Mouse (Mus musculus) E14TG2a.4 (cell line): ENCODE results near the gene Olfr1222.
"Not testable (repeated sequence)": the region's sequence is repeated elsewhere in the genome, so short reads cannot be mapped to it uniquely, and the experiment has no call there.

Experiments used
- H3K27me3 ChIP-seq: 2 replicates; pipeline ENCODE4 v1.6.1; 2014; ENCODE audit warnings: low read length, control low read depth; ENCODE audit not compliant: insufficient read depth
- H3K36me3 ChIP-seq: 2 replicates; pipeline ENCODE4 v1.6.1; 2014; ENCODE audit warnings: low read length, control low read depth; ENCODE audit not compliant: insufficient read depth
- H3K4me1 ChIP-seq: replicated peaks from 2 replicates; pipeline ENCODE4 v1.6.1; 2014; ENCODE audit warnings: low read depth, low read length, control low read depth
- H3K4me3 ChIP-seq: replicated peaks from 2 replicates; pipeline ENCODE4 v1.5.1; 2014; ENCODE audit warnings: mild to moderate bottlenecking, low read length
- H3K9me3 ChIP-seq: 2 replicates; pipeline ENCODE4 v1.6.1; 2014; ENCODE audit warnings: low read length, control low read depth
- CTCF ChIP-seq: conservative IDR thresholded peaks from 2 replicates; pipeline ENCODE4 v1.5.1; 2014; ENCODE audit warnings: low read length
- NANOG ChIP-seq: IDR thresholded peaks from 2 replicates; pipeline ENCODE4 v1.6.1; 2014; ENCODE audit warnings: borderline replicate concordance, low read length, mixed read lengths
- POU5F1 ChIP-seq: IDR thresholded peaks from 2 replicates; pipeline ENCODE4 v1.6.1; 2014; ENCODE audit warnings: low read length, borderline replicate concordance

Olfr1222 gene

GRCm38 (mm10) chr2:89132954-89133353, at the start of gene Olfr1222:
Gene Olfr1222 (minus strand): TSS chr2:89133054.
- H3K27me3 ChIP-seq = no peaks in the 10 kb centered on the region
- TF ChIP-seq CTCF (no peak), NANOG (no peak), POU5F1 (no peak)

GRCm38 (mm10) chr2:89174569-89174968, 41.7 kb upstream of the Olfr1222 start, which contains the start of gene Olfr1225:
Gene Olfr1225 (minus strand): TSS chr2:89174669.
- Histone ChIP-seq H3K36me3 (no peaks in the 10 kb centered on the region), H3K27me3 (no peaks in the 10 kb centered on the region), H3K4me1 (no peaks in the 10 kb centered on the region), H3K9me3 (no peaks in the 10 kb centered on the region), H3K4me3 (no peak within 1 kb of the TSS)
- no peak for TF ChIP-seq CTCF
- no peak for TF ChIP-seq POU5F1
- TF ChIP-seq NANOG = no peak

More at GRCm38 (mm10) chr2:89132954-89133353, at the start of gene Olfr1222:
- H3K4me3 ChIP-seq = no peak within 1 kb of the TSS
- no peaks in the 10 kb centered on the region for H3K4me1 ChIP-seq
- H3K9me3 ChIP-seq = no peaks in the 10 kb centered on the region
- no peaks in the 10 kb centered on the region for H3K36me3 ChIP-seq

GRCm38 (mm10) chr2:89164711-89165110, 31.9 kb upstream of the Olfr1222 start:
- peaks cover 27% of the 10 kb centered on the region for H3K9me3 ChIP-seq
- not testable (repeated sequence) for H3K36me3 ChIP-seq, H3K4me3 ChIP-seq, H3K4me1 ChIP-seq, H3K27me3 ChIP-seq

- peaks cover 27% of the 10 kb centered on the region for H3K9me3 ChIP-seq
- not testable (repeated sequence) for H3K4me3 ChIP-seq, H3K4me1 ChIP-seq, H3K36me3 ChIP-seq, H3K27me3 ChIP-seq
Observed at GRCm38 (mm10) chr2:89163991-89164390, 31.1 kb upstream of the Olfr1222 start, which contains the start of gene Olfr1224-ps1. Gene Olfr1224-ps1 (minus strand): TSS chr2:89164091.

GRCm38 (mm10) chr2:89151460-89151859, 18.6 kb upstream of the Olfr1222 start, which contains the start of gene Olfr1223:
Gene Olfr1223 (minus strand): TSS chr2:89151560.
- H3K9me3 ChIP-seq = no peaks in the 10 kb centered on the region
- TF ChIP-seq CTCF (no peak), NANOG (no peak), POU5F1 (no peak)
- no peak within 1 kb of the TSS for H3K4me3 ChIP-seq
- H3K36me3 ChIP-seq = no peaks in the 10 kb centered on the region
- H3K4me1 ChIP-seq = no peaks in the 10 kb centered on the region
- H3K27me3 ChIP-seq = no peaks in the 10 kb centered on the region

- Histone ChIP-seq H3K36me3 (no peaks in the 10 kb centered on the region), H3K27me3 (no peaks in the 10 kb centered on the region), H3K4me1 (no peaks in the 10 kb centered on the region), H3K4me3 (no peak within 1 kb of the TSS), H3K9me3 (no peaks in the 10 kb centered on the region)
- TF ChIP-seq NANOG (no peak), CTCF (no peak), POU5F1 (no peak)
Observed at GRCm38 (mm10) chr2:89117183-89117582, 15.7 kb downstream of the Olfr1222 start, which contains the start of gene Olfr1221. Gene Olfr1221 (minus strand): TSS chr2:89117283.

- TF ChIP-seq POU5F1 (no peak), NANOG (no peak)
- H3K36me3 ChIP-seq = no peaks in the 10 kb centered on the region
- no peaks in the 10 kb centered on the region for H3K4me1 ChIP-seq
- no peaks in the 10 kb centered on the region for H3K27me3 ChIP-seq
- H3K9me3 ChIP-seq = peaks cover 12% of the 10 kb centered on the region; the same call in 1 of the 2 replicates
- no peak within 1 kb of the TSS for H3K4me3 ChIP-seq
Observed at GRCm38 (mm10) chr2:89106735-89107134, 26.1 kb downstream of the Olfr1222 start, which contains the start of gene Olfr1220. Gene Olfr1220 (minus strand): TSS chr2:89106835.

GRCm38 (mm10) chr2:89105651-89106050, 27.2 kb downstream of the Olfr1222 start:
- no peaks in the 10 kb centered on the region for H3K36me3 ChIP-seq
- H3K27me3 ChIP-seq = no peaks in the 10 kb centered on the region
- H3K4me3 ChIP-seq = no peak overlapping the region
- TF ChIP-seq NANOG = no peak
- no peak for TF ChIP-seq CTCF
- no peak for TF ChIP-seq POU5F1
- no peaks in the 10 kb centered on the region for H3K4me1 ChIP-seq
- H3K9me3 ChIP-seq = peaks cover 12% of the 10 kb centered on the region; the same call in 1 of the 2 replicates

GRCm38 (mm10) chr2:89093848-89094247, 39.0 kb downstream of the Olfr1222 start:
- Histone ChIP-seq H3K4me3 (no peak overlapping the region), H3K9me3 (no peaks in the 10 kb centered on the region), H3K27me3 (no peaks in the 10 kb centered on the region), H3K4me1 (no peaks in the 10 kb centered on the region), H3K36me3 (no peaks in the 10 kb centered on the region)
- TF ChIP-seq NANOG = no peak
- no peak for TF ChIP-seq CTCF
- TF ChIP-seq POU5F1 = no peak
